Mouse (Mus musculus) spleen, adult 2 months (tissue): ENCODE results near the gene Maco1.

Source experiments
- CTCF ChIP-seq: fragments of 200-500 bp; IDR thresholded peaks from 2 replicates; pipeline ENCODE4 v1.5.1; 2011; ENCODE audit warnings: mild to moderate bottlenecking, inconsistent platforms; ENCODE audit not compliant: insufficient read depth, insufficient read length, insufficient replicate concordance; ENCODE audit errors: extremely low read depth
- POLR2A ChIP-seq: fragments of 200-500 bp; IDR thresholded peaks from 2 replicates; pipeline ENCODE4 v1.6.1; 2011; ENCODE audit warnings: low read depth, low read length, inconsistent platforms

DNA sequence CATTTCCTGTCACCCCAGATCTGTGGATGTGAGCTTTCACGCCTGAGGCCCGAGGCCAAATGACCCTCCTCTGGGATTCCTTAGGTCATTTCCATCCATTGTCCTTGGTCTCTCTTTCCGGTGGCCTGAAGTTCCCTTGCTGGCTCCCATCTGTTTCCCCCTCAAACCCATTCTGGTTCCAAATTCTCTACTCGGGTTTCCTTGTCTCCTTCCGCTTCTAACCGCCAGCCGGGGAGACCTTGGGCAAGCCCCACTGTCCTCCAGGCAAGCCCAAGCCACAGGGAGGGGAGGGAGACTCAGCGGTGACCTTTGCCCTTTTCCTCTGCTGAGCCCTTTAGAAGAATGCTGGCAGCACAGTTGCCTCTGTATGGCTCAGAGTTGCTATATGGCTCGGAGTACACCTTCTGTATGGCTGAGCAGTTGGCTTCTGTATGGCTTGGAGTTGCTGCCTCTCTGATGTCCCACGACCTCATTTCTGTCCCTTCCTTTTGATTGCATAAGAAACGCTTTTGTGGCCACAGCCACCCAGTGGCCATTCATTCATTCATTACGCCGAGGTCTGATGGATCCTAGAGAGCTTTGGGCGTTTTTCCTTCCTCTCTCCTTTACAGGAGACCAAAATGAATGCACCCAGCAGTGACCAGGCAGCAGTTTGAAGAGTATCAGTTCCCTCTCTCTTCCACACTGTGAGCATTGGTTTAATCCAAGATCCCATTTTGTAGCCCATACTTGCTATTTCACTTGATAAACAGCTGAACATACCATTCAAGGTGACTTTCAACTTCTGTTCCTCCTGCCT is 73.8 kb downstream of the Maco1 start:
- no peak for TF ChIP-seq CTCF
- no peak for TF ChIP-seq POLR2A
